Mouse (Mus musculus) intestine, postnatal 0 days (tissue): ENCODE measurements around the gene Slc2a1. TPM values are rescaled to one million over a fixed set of nuclear protein-coding genes. Genes with fewer than 3 reads are reported as not detected.

ENCODE experiments used
- ATAC-seq: fragments of 200-750 bp; cut with Nextera tagmentation; 2 replicates; pipeline ENCODE4 v1.8.0; 2017; ENCODE audit warnings: mild to moderate bottlenecking, moderate TSS enrichment, moderate library complexity
- H3K27ac ChIP-seq: fragments of 300-500 bp; sonication (generic); 2 replicates; pipeline ENCODE4 v1.5.1; 2014; ENCODE audit warnings: mild to moderate bottlenecking, low read depth, low read length, moderate library complexity
- H3K27me3 ChIP-seq: fragments of 300-500 bp; sonication (generic); replicated peaks from 2 replicates; pipeline ENCODE4 v1.6.1; 2014; ENCODE audit warnings: low read length, mixed read lengths; ENCODE audit not compliant: control insufficient read depth, insufficient read depth
- H3K36me3 ChIP-seq: fragments of 300-500 bp; sonication (generic); 2 replicates; pipeline ENCODE4 v1.6.1; 2014; ENCODE audit warnings: mild to moderate bottlenecking, moderate library complexity; ENCODE audit not compliant: control insufficient read depth, insufficient read depth
- H3K4me1 ChIP-seq: fragments of 300-500 bp; sonication (generic); replicated peaks from 2 replicates; pipeline ENCODE4 v1.6.1; 2014; ENCODE audit warnings: antibody characterized with exemption, low read length, mixed read lengths; ENCODE audit not compliant: control insufficient read depth, insufficient read depth
- H3K4me2 ChIP-seq: fragments of 300-500 bp; sonication (generic); replicated peaks from 2 replicates; pipeline ENCODE4 v1.6.1; 2014; ENCODE audit warnings: low read depth, mild to moderate bottlenecking, moderate library complexity
- H3K4me3 ChIP-seq: fragments of 300-500 bp; sonication (generic); 2 replicates; pipeline ENCODE4 v1.5.1; 2014; ENCODE audit warnings: low read depth, low read length
- H3K9ac ChIP-seq: fragments of 300-500 bp; sonication (generic); 2 replicates; pipeline ENCODE4 v1.6.1; 2014; ENCODE audit warnings: mild to moderate bottlenecking, low read depth, low read length
- H3K9me3 ChIP-seq: fragments of 300-500 bp; sonication (generic); 2 replicates; pipeline ENCODE4 v1.6.1; 2016; ENCODE audit warnings: mixed run types; ENCODE audit not compliant: control insufficient read depth
- CTCF ChIP-seq: sonication (generic); IDR thresholded peaks from 2 replicates; pipeline ENCODE4 v1.5.1; 2016; ENCODE audit warnings: low read depth, mild to moderate bottlenecking, control low read depth, antibody characterized with exemption, moderate library complexity
- WGBS: fragments of 180-500 bp; shearing (Covaris S2); extraction: QIAGEN DNeasy Blood & Tissue Kit; methylation state at CpG from one replicate; pipeline ENCODE4 v1.1.7; 2014; 5-methylcytosine and 5-hydroxymethylcytosine counted together
- polyA plus RNA-seq: library from polyadenylated mRNA; unstranded; fragments of >200 nt; fragmentation: Nextera tagmentation; extraction: Ambion mirVana; gene quantifications from 2 replicates; pipeline ENCODE4 v1.2.1, GENCODE M21; 2015

Gene Slc2a1
- polyA plus RNA-seq, 1 experiment from 2014 or later, result 18.1 TPM

DNA sequence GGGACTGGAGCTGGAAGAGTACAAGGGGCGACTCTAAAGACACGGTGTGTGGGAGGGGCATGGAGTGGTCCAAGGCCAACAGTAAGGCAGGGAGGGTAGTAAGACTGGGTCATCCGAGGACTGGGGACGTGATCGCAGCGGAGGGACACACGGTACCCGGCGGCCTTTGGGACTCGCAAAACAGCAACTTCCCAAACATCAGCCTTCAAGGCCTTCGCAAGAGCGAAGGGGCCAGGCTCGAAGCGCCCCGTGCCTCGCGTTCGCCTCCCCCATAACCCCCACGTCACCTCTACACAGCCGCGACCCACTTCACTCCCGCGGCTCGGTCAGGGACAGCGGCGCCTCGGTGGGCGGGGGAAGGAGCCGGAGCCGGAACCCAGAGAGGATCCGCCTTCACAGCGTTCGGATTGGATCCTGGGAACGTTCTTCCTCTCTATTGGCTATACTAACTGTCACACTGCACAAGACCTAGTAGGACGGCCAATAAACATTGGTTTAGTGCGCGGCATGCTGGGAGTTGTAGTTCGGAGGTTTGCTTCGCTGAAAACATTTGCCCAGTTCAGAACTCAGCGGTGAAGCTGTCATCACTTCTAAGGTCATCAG lies 65.4 kb downstream of the Slc2a1 start, which contains the start of gene Zfp691:
Gene Zfp691, minus strand, starts transcription at position 345 of the 603 bp plus-strand sequence.
- no peak within 1 kb of the TSS for H3K27ac ChIP-seq
- no peak for TF ChIP-seq CTCF
- ATAC-seq, result peak; percentile 100

DNA sequence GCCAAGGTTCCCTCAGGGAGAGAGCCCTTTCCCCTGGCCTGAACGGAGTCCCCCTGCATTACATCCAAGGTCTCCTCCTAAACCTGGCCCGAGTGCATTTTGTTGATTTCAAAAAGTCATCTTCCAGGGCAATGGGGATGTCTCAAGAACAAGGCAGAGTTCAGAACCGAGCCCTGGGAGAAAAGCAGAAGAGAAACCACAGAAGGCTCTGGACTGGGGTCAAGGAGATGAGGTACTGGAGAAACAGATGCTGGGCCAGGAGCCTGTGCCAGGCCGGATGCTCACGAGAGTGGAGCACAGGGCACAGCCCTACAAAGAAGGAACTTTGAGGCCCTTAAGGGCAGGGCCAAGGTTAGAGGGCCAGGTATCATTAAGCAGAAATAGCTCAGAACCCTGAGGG lies 69.2 kb downstream of the Slc2a1 start:
- H3K9me3 ChIP-seq, result no peaks in the 10 kb centered on the region
- H3K36me3 ChIP-seq, result no peaks in the 10 kb centered on the region
- WGBS, result 63% methylated on average over 5 of the region's 5 CpGs
- no peak overlapping the region for H3K4me2 ChIP-seq
- no peaks in the 10 kb centered on the region for H3K4me1 ChIP-seq
- H3K27me3 ChIP-seq, result no peaks in the 10 kb centered on the region
- no peak overlapping the region for H3K4me3 ChIP-seq
- no peak for TF ChIP-seq CTCF
- H3K9ac ChIP-seq, result no peak overlapping the region
- no peak for ATAC-seq
- H3K27ac ChIP-seq, result no peak overlapping the region

More for the DNA sequence above, 65.4 kb downstream of the Slc2a1 start, which contains the start of gene Zfp691:
- peaks cover 4% of the 10 kb centered on the region for H3K36me3 ChIP-seq
- H3K9me3 ChIP-seq, result no peaks in the 10 kb centered on the region
- H3K4me2 ChIP-seq, result peak within 1 kb of the TSS; percentile 85
- WGBS, result under 1% methylated on average over 32 of the region's 40 CpGs
- H3K9ac ChIP-seq, result peak within 1 kb of the TSS; percentile 65
- H3K4me1 ChIP-seq, result no peaks in the 10 kb centered on the region
- no peaks in the 10 kb centered on the region for H3K27me3 ChIP-seq
- H3K4me3 ChIP-seq, result peak within 1 kb of the TSS; percentile 75

DNA sequence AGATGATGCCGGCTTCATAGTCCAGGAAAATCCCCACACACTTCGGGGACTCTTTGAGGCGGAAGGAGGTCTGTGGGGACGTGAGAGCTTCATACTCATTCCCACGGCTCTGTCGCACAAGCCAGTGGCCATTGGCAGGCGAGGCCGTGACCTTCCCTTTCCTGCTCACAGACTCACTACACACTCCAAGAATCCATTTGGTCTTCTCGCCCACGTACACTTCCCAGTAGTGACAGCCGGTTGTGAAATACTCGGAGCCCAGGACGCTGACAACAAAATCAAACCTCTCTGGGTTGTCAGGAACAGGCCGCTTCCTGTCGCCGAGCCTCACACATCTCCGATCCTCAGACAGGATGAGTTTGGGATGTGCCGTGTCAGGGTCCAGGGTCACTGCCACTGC lies 69.8 kb downstream of the Slc2a1 start:
- Histone ChIP-seq H3K4me2 (no peak overlapping the region), H3K27me3 (no peaks in the 10 kb centered on the region), H3K27ac (no peak overlapping the region), H3K9ac (no peak overlapping the region), H3K4me1 (no peaks in the 10 kb centered on the region), H3K9me3 (no peaks in the 10 kb centered on the region), H3K36me3 (no peaks in the 10 kb centered on the region), H3K4me3 (no peak overlapping the region)
- ATAC-seq, result no peak
- TF ChIP-seq CTCF, result no peak
- WGBS, result 65% methylated on average over 18 of the region's 18 CpGs

DNA sequence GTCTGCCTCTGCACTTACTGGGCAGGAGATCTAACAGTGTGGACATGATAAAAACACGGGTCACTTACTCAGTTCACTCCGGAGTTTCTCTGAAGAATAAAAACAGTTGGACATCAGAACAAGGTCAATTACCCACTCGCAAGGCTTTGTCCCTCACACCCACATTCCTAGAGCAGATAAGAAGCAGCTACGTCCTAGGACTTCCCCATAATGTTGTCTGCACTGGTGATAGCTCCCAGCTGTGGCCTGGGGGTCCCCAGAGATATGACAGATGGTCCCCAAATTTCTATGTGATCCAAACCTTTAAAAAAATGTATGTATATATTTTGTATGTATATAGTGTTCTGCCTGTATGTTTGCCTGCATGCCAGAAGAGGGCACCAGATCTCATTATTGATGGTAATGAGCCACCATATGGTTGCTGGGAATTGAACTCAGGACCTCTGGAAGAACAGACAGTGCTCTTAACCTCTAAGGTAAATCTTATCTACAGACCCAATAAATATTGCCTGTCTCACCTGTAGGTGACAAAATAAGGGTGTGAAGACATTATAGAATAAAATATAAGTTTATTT lies 71.7 kb downstream of the Slc2a1 start:
- Histone ChIP-seq H3K4me3 (no peak overlapping the region), H3K27ac (no peak overlapping the region), H3K9ac (no peak overlapping the region), H3K36me3 (no peaks in the 10 kb centered on the region), H3K9me3 (no peaks in the 10 kb centered on the region), H3K4me2 (no peak overlapping the region), H3K27me3 (no peaks in the 10 kb centered on the region; the same call in 1 of the 2 replicates), H3K4me1 (no peaks in the 10 kb centered on the region)
- TF ChIP-seq CTCF, result peak; percentile 40
- 29% methylated on average over 4 of the region's 4 CpGs for WGBS
- no peak for ATAC-seq

DNA sequence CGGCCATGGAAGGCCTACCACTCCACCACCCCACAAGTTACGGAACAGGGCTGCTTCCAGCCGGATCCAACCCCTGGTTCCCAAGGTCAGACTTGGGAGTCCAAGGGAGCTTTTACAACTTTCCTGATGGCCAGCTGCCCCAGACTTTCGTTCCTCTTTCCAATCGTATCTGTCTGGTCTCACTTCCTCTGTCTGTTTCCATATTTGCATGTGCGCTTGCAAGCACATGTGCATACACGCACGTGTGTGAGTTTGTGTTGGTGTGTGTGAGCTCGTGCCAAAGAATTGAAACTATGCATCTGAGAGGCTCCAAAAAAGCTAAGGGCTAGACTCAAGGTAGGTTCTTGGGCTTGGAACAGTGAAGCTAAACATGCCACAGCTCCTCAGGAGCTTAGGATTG lies 72.9 kb downstream of the Slc2a1 start:
- no peak for ATAC-seq
- H3K27ac ChIP-seq, result no peak overlapping the region

DNA sequence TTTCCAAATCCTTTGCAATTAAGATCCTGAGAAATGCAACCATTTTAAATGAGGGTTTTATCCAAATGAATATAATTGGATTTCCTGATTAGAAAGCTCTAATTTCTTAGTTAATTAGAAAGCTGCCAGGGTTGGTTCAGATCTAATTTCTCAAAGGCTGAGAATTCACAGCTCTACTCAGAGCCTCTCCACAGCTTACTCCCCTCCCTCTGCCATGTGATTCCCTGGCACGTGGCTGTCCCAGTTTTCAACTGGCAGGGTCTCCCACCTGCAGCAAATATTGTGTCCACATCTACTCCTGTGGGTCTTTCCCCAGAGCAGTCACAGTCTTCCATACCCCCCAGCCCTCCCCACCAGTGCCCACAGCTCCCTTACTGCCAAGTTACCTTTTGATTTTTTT lies 75.0 kb downstream of the Slc2a1 start:
- no peaks in the 10 kb centered on the region for H3K4me1 ChIP-seq
- H3K27ac ChIP-seq, result no peak overlapping the region
- H3K4me3 ChIP-seq, result no peak overlapping the region
- no peak for TF ChIP-seq CTCF
- H3K36me3 ChIP-seq, result no peaks in the 10 kb centered on the region
- no peak for ATAC-seq
- H3K9ac ChIP-seq, result no peak overlapping the region
- 40% methylated on average over 1 of the region's 1 CpGs for WGBS
- no peaks in the 10 kb centered on the region; the same call in 1 of the 2 replicates for H3K27me3 ChIP-seq
- H3K9me3 ChIP-seq, result no peaks in the 10 kb centered on the region
- no peak overlapping the region for H3K4me2 ChIP-seq

More for the DNA sequence above, 72.9 kb downstream of the Slc2a1 start:
- Histone ChIP-seq H3K9me3 (no peaks in the 10 kb centered on the region), H3K4me3 (no peak overlapping the region), H3K9ac (no peak overlapping the region), H3K4me1 (no peaks in the 10 kb centered on the region), H3K4me2 (no peak overlapping the region), H3K36me3 (no peaks in the 10 kb centered on the region), H3K27me3 (no peaks in the 10 kb centered on the region; the same call in 1 of the 2 replicates)
- 78% methylated on average over 9 of the region's 9 CpGs for WGBS
- no peak for TF ChIP-seq CTCF
